Mouse (Mus musculus): ENCODE data around the gene Aoc2. TPM values are rescaled to one million over a fixed set of nuclear protein-coding genes. Genes with fewer than 3 reads are reported as not detected.

Gene Aoc2
- total and polyA plus RNA-seq, 3 experiments, result 1.6 to 2.3 (median 2.2) TPM

GRCm38 (mm10) chr11:101279193-101279569 lies 45.7 kb upstream of the Aoc2 start:
- 51% methylated on average over 14 of the region's 14 CpGs for WGBS
- Histone ChIP-seq H3K9ac (ENCODE audit: low read depth, low read length) (peak overlapping the region; percentile 15; the same call in 1 of the 2 replicates), H3K36me3 (ENCODE audit: control insufficient read depth, insufficient read depth, low read length) (no peaks in the 10 kb centered on the region; the same call in 1 of the 2 replicates), H3K4me1 (ENCODE audit: control insufficient read depth, insufficient read depth, low read length) (peaks cover 7% of the 10 kb centered on the region), H3K4me3 (peak overlapping the region; percentile 93), H3K27me3 (ENCODE audit: control insufficient read depth, insufficient read depth, low read length) (no peaks in the 10 kb centered on the region), H3K79me2 (replicated peaks; ENCODE audit: control insufficient read depth, insufficient read depth, low read length) (no peaks in the 10 kb centered on the region), H3K27ac (peak overlapping the region; percentile 87)
- intact Hi-C loops (cut with DNase I), result loop anchor here (2.0 kb wide), 1 partner anchor 26 kb away; the partner anchor contains the start of gene Vps25
- no peak for DNase-seq
- no peak for TF ChIP-seq POLR2A (IDR thresholded peaks at IDR 0.05; ENCODE audit: insufficient read depth, low read depth, low read length)
- no peak for TF ChIP-seq CTCF (IDR thresholded peaks at IDR 0.05)
- TF ChIP-seq EP300 (IDR thresholded peaks at IDR 0.05; ENCODE audit: insufficient read depth, low read depth, low read length), result no peak

- TF ChIP-seq CTCF (IDR thresholded peaks at IDR 0.05) (no peak), POLR2A (IDR thresholded peaks at IDR 0.05; ENCODE audit: insufficient read depth, low read depth, low read length) (no peak), EP300 (IDR thresholded peaks at IDR 0.05; ENCODE audit: insufficient read depth, low read depth, low read length) (no peak)
- H3K4me3 ChIP-seq, result no peak overlapping the region
- no peaks in the 10 kb centered on the region for H3K79me2 ChIP-seq (replicated peaks; ENCODE audit: control insufficient read depth, insufficient read depth, low read length)
- H3K4me1 ChIP-seq (ENCODE audit: control insufficient read depth, insufficient read depth, low read length), result peaks cover 7% of the 10 kb centered on the region
- H3K27me3 ChIP-seq (ENCODE audit: control insufficient read depth, insufficient read depth, low read length), result no peaks in the 10 kb centered on the region
- no peaks in the 10 kb centered on the region; the same call in 1 of the 2 replicates for H3K36me3 ChIP-seq (ENCODE audit: control insufficient read depth, insufficient read depth, low read length)
- WGBS, result 46% methylated on average over 7 of the region's 7 CpGs
- no peak for DNase-seq
- intact Hi-C loops (cut with DNase I), result no loop called here
- no peak overlapping the region for H3K9ac ChIP-seq (ENCODE audit: low read depth, low read length)
- H3K27ac ChIP-seq, result no peak overlapping the region
Observed at GRCm38 (mm10) chr11:101280837-101281236, 44.0 kb upstream of the Aoc2 start.

- intact Hi-C loops (cut with DNase I), result loop anchor here (2.0 kb wide), 1 partner anchor 16 kb away; no protein-coding TSS in a partner anchor
- 39% methylated on average over 5 of the region's 5 CpGs for WGBS
- Histone ChIP-seq H3K27ac (no peak overlapping the region), H3K4me1 (ENCODE audit: control insufficient read depth, insufficient read depth, low read length) (peaks cover 4% of the 10 kb centered on the region), H3K27me3 (ENCODE audit: control insufficient read depth, insufficient read depth, low read length) (no peaks in the 10 kb centered on the region), H3K4me3 (no peak overlapping the region), H3K9ac (ENCODE audit: low read depth, low read length) (no peak overlapping the region), H3K79me2 (replicated peaks; ENCODE audit: control insufficient read depth, insufficient read depth, low read length) (no peaks in the 10 kb centered on the region), H3K36me3 (ENCODE audit: control insufficient read depth, insufficient read depth, low read length) (no peaks in the 10 kb centered on the region)
- no peak for DNase-seq
- TF ChIP-seq POLR2A (IDR thresholded peaks at IDR 0.05; ENCODE audit: insufficient read depth, low read depth, low read length) (no peak), CTCF (IDR thresholded peaks at IDR 0.05) (no peak), EP300 (IDR thresholded peaks at IDR 0.05; ENCODE audit: insufficient read depth, low read depth, low read length) (no peak)
Observed at GRCm38 (mm10) chr11:101282896-101283295, 42.0 kb upstream of the Aoc2 start.

GRCm38 (mm10) chr11:101283805-101284204 lies 41.1 kb upstream of the Aoc2 start:
- Histone ChIP-seq H3K36me3 (ENCODE audit: control insufficient read depth, insufficient read depth, low read length) (no peaks in the 10 kb centered on the region), H3K27ac (no peak overlapping the region), H3K27me3 (ENCODE audit: control insufficient read depth, insufficient read depth, low read length) (no peaks in the 10 kb centered on the region), H3K4me1 (ENCODE audit: control insufficient read depth, insufficient read depth, low read length) (peaks cover 2% of the 10 kb centered on the region; the same call in 1 of the 2 replicates), H3K9ac (ENCODE audit: low read depth, low read length) (no peak overlapping the region), H3K79me2 (replicated peaks; ENCODE audit: control insufficient read depth, insufficient read depth, low read length) (no peaks in the 10 kb centered on the region), H3K4me3 (no peak overlapping the region)
- no peak for DNase-seq
- TF ChIP-seq CTCF (IDR thresholded peaks at IDR 0.05), result no peak
- no peak for TF ChIP-seq POLR2A (IDR thresholded peaks at IDR 0.05; ENCODE audit: insufficient read depth, low read depth, low read length)
- no peak for TF ChIP-seq EP300 (IDR thresholded peaks at IDR 0.05; ENCODE audit: insufficient read depth, low read depth, low read length)
- intact Hi-C loops (cut with DNase I), result loop anchor here (2.0 kb wide), 1 partner anchor 15 kb away; no protein-coding TSS in a partner anchor
- WGBS, result 76% methylated on average over 4 of the region's 4 CpGs

GRCm38 (mm10) chr11:101287306-101287705 lies 37.6 kb upstream of the Aoc2 start:
- Histone ChIP-seq H3K27ac (no peak overlapping the region), H3K9ac (ENCODE audit: low read depth, low read length) (no peak overlapping the region), H3K4me1 (ENCODE audit: control insufficient read depth, insufficient read depth, low read length) (no peaks in the 10 kb centered on the region), H3K4me3 (no peak overlapping the region), H3K79me2 (replicated peaks; ENCODE audit: control insufficient read depth, insufficient read depth, low read length) (no peaks in the 10 kb centered on the region), H3K27me3 (ENCODE audit: control insufficient read depth, insufficient read depth, low read length) (no peaks in the 10 kb centered on the region), H3K36me3 (ENCODE audit: control insufficient read depth, insufficient read depth, low read length) (no peaks in the 10 kb centered on the region)
- WGBS, result 68% methylated on average over 9 of the region's 9 CpGs
- intact Hi-C loops (cut with DNase I), result no loop called here
- TF ChIP-seq EP300 (IDR thresholded peaks at IDR 0.05; ENCODE audit: insufficient read depth, low read depth, low read length) (no peak), CTCF (IDR thresholded peaks at IDR 0.05) (no peak), POLR2A (IDR thresholded peaks at IDR 0.05; ENCODE audit: insufficient read depth, low read depth, low read length) (no peak)
- peak; percentile 30 to 48 for DNase-seq

- no peaks in the 10 kb centered on the region for H3K4me1 ChIP-seq (ENCODE audit: control insufficient read depth, insufficient read depth, low read length)
Observed at GRCm38 (mm10) chr11:101291231-101291630, 33.6 kb upstream of the Aoc2 start.

More at GRCm38 (mm10) chr11:101291231-101291630, 33.6 kb upstream of the Aoc2 start:
- H3K9ac ChIP-seq (ENCODE audit: low read depth, low read length), result no peak overlapping the region
- intact Hi-C loops (cut with DNase I), result no loop called here
- no peaks in the 10 kb centered on the region for H3K36me3 ChIP-seq (ENCODE audit: control insufficient read depth, insufficient read depth, low read length)
- no peaks in the 10 kb centered on the region for H3K27me3 ChIP-seq (ENCODE audit: control insufficient read depth, insufficient read depth, low read length)
- no peaks in the 10 kb centered on the region for H3K79me2 ChIP-seq (replicated peaks; ENCODE audit: control insufficient read depth, insufficient read depth, low read length)
- WGBS, result 93% methylated on average over 8 of the region's 8 CpGs
- DNase-seq, result no peak
- no peak overlapping the region for H3K4me3 ChIP-seq
- no peak overlapping the region for H3K27ac ChIP-seq
- TF ChIP-seq EP300 (IDR thresholded peaks at IDR 0.05; ENCODE audit: insufficient read depth, low read depth, low read length) (no peak), CTCF (IDR thresholded peaks at IDR 0.05) (no peak), POLR2A (IDR thresholded peaks at IDR 0.05; ENCODE audit: insufficient read depth, low read depth, low read length) (no peak)

Measured in heart, adult 2 months (tissue).